Mouse (Mus musculus): ENCODE measurements at regions not wholly inside any gene's neighbourhood (a gene's known extent, or its start where the extent isn't known, plus 50 kb on each side); places are given as distances from the start of the nearest gene placed in this dataset.

GRCm38 (mm10) chr13:71461552-71461951 is 502.0 kb downstream of the Irx1 start:
- Histone ChIP-seq H3K4me3 (ENCODE audit: low read length) (no peak overlapping the region), H3K9ac (ENCODE audit: low read depth, low read length) (no peak overlapping the region), H3K4me1 (ENCODE audit: control insufficient read depth, insufficient read depth, low read length) (no peaks in the 10 kb centered on the region), H3K9me3 (ENCODE audit: control insufficient read depth, low read length) (no peaks in the 10 kb centered on the region), H3K27me3 (ENCODE audit: control insufficient read depth, insufficient read depth, low read length) (peaks cover 57% of the 10 kb centered on the region), H3K36me3 (ENCODE audit: control insufficient read depth, insufficient read depth, low read length) (no peaks in the 10 kb centered on the region), H3K4me2 (replicated peaks; ENCODE audit: low read depth, low read length) (no peak overlapping the region), H3K27ac (ENCODE audit: low read depth, low read length) (no peak overlapping the region)
- ATAC-seq (ENCODE audit: low FRiP score, low TSS enrichment): no peak
- 45% methylated on average over 3 of the region's 3 CpGs for WGBS

DNA sequence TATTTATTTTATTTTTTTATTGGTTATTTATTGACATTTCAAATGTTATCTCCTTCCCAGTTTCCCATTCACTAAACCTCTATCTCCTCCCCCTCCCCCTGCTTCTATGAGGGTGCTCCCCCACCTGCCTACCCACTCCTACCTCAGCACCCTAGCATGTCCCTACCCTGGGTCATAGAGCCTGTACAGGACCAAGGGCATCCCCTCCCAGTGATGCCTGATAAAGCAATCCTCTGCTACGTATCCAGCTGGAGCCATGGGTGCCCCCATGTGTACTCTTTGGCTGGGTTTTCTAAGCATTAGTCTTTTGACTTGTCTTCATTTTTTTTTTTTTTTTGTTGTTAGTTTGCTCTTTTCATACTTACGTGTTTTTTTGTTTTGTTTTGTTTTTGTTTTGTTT is 502.9 kb downstream of the Irx1 start:
- Histone ChIP-seq H3K27ac (ENCODE audit: low read depth, low read length) (no peak overlapping the region), H3K4me3 (ENCODE audit: low read length) (no peak overlapping the region), H3K9ac (ENCODE audit: low read depth, low read length) (no peak overlapping the region), H3K9me3 (ENCODE audit: control insufficient read depth, low read length) (no peaks in the 10 kb centered on the region), H3K36me3 (ENCODE audit: control insufficient read depth, insufficient read depth, low read length) (no peaks in the 10 kb centered on the region), H3K27me3 (ENCODE audit: control insufficient read depth, insufficient read depth, low read length) (peaks cover 63% of the 10 kb centered on the region), H3K4me1 (ENCODE audit: control insufficient read depth, insufficient read depth, low read length) (no peaks in the 10 kb centered on the region), H3K4me2 (replicated peaks; ENCODE audit: low read depth, low read length) (no peak overlapping the region)
- WGBS: 81% methylated on average over 2 of the region's 2 CpGs
- no peak for ATAC-seq (ENCODE audit: low FRiP score, low TSS enrichment)

- no peak overlapping the region for H3K4me3 ChIP-seq (ENCODE audit: low read length)
- H3K36me3 ChIP-seq (ENCODE audit: control insufficient read depth, insufficient read depth, low read length): no peaks in the 10 kb centered on the region
- no peak for ATAC-seq (ENCODE audit: low FRiP score, low TSS enrichment)
- H3K9me3 ChIP-seq (ENCODE audit: control insufficient read depth, low read length): no peaks in the 10 kb centered on the region
- no peak overlapping the region for H3K27ac ChIP-seq (ENCODE audit: low read depth, low read length)
- no peak overlapping the region for H3K4me2 ChIP-seq (replicated peaks; ENCODE audit: low read depth, low read length)
- no peaks in the 10 kb centered on the region for H3K4me1 ChIP-seq (ENCODE audit: control insufficient read depth, insufficient read depth, low read length)
- WGBS: 19% methylated on average over 9 of the region's 9 CpGs
- H3K9ac ChIP-seq (ENCODE audit: low read depth, low read length): no peak overlapping the region
- peaks cover 68% of the 10 kb centered on the region for H3K27me3 ChIP-seq (ENCODE audit: control insufficient read depth, insufficient read depth, low read length)
Observed at GRCm38 (mm10) chr13:71460097-71460496, 503.4 kb downstream of the Irx1 start.

GRCm38 (mm10) chr13:71459022-71459536 is 504.4 kb downstream of the Irx1 start:
- no peak overlapping the region for H3K4me3 ChIP-seq (ENCODE audit: low read length)
- 35% methylated on average over 11 of the region's 11 CpGs for WGBS

GRCm38 (mm10) chr13:71458061-71458935 is 505.2 kb downstream of the Irx1 start:
- ATAC-seq (ENCODE audit: low FRiP score, low TSS enrichment): peak; percentile 83
- H3K36me3 ChIP-seq (ENCODE audit: control insufficient read depth, insufficient read depth, low read length): no peaks in the 10 kb centered on the region
- 3% methylated on average over 25 of the region's 25 CpGs for WGBS
- no peak overlapping the region for H3K27ac ChIP-seq (ENCODE audit: low read depth, low read length)
- H3K9me3 ChIP-seq (ENCODE audit: control insufficient read depth, low read length): no peaks in the 10 kb centered on the region
- peak overlapping the region; percentile 30; the same call in 1 of the 2 replicates for H3K4me2 ChIP-seq (replicated peaks; ENCODE audit: low read depth, low read length)
- peaks cover 75% of the 10 kb centered on the region for H3K27me3 ChIP-seq (ENCODE audit: control insufficient read depth, insufficient read depth, low read length)
- H3K4me1 ChIP-seq (ENCODE audit: control insufficient read depth, insufficient read depth, low read length): no peaks in the 10 kb centered on the region
- no peak overlapping the region for H3K9ac ChIP-seq (ENCODE audit: low read depth, low read length)
- H3K4me3 ChIP-seq (ENCODE audit: low read length): peak overlapping the region; percentile 6; the same call in 1 of the 2 replicates

More at GRCm38 (mm10) chr13:71459022-71459536, 504.4 kb downstream of the Irx1 start:
- Histone ChIP-seq H3K4me1 (ENCODE audit: control insufficient read depth, insufficient read depth, low read length) (no peaks in the 10 kb centered on the region), H3K4me2 (replicated peaks; ENCODE audit: low read depth, low read length) (no peak overlapping the region), H3K27ac (ENCODE audit: low read depth, low read length) (no peak overlapping the region), H3K9ac (ENCODE audit: low read depth, low read length) (no peak overlapping the region), H3K27me3 (ENCODE audit: control insufficient read depth, insufficient read depth, low read length) (peaks cover 76% of the 10 kb centered on the region), H3K36me3 (ENCODE audit: control insufficient read depth, insufficient read depth, low read length) (no peaks in the 10 kb centered on the region), H3K9me3 (ENCODE audit: control insufficient read depth, low read length) (no peaks in the 10 kb centered on the region)
- ATAC-seq (ENCODE audit: low FRiP score, low TSS enrichment): no peak

DNA sequence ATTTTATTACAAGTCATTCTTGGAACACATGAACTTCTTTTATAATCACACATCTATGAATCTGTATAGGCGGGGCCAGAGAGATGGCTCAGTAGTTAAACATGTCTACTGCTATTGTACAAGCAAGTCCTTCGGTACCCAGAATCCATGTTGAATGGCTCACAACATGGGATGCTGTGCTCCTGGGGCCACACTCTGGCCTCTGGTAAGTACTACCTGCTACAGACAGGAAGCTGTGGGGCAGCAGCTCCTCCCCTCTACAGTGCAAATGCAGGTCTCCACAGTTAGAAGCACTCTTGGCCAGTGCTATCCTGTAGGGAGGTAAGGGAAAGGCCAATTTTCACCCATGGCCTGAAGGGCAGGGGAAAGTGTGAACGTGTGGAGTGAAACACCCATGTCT is 506.0 kb downstream of the Irx1 start:
- 81% methylated on average over 3 of the region's 3 CpGs for WGBS
- Histone ChIP-seq H3K27me3 (ENCODE audit: control insufficient read depth, insufficient read depth, low read length) (peaks cover 67% of the 10 kb centered on the region), H3K4me3 (ENCODE audit: low read length) (no peak overlapping the region), H3K9ac (ENCODE audit: low read depth, low read length) (no peak overlapping the region), H3K27ac (ENCODE audit: low read depth, low read length) (no peak overlapping the region), H3K9me3 (ENCODE audit: control insufficient read depth, low read length) (no peaks in the 10 kb centered on the region), H3K4me1 (ENCODE audit: control insufficient read depth, insufficient read depth, low read length) (no peaks in the 10 kb centered on the region), H3K36me3 (ENCODE audit: control insufficient read depth, insufficient read depth, low read length) (no peaks in the 10 kb centered on the region), H3K4me2 (replicated peaks; ENCODE audit: low read depth, low read length) (no peak overlapping the region)
- ATAC-seq (ENCODE audit: low FRiP score, low TSS enrichment): no peak

- H3K36me3 ChIP-seq (ENCODE audit: control insufficient read depth, insufficient read depth, low read length): no peaks in the 10 kb centered on the region
- H3K27me3 ChIP-seq (ENCODE audit: control insufficient read depth, insufficient read depth, low read length): peaks cover 34% of the 10 kb centered on the region
- 87% methylated on average over 5 of the region's 5 CpGs for WGBS
- no peak overlapping the region for H3K27ac ChIP-seq (ENCODE audit: low read depth, low read length)
- H3K4me1 ChIP-seq (ENCODE audit: control insufficient read depth, insufficient read depth, low read length): no peaks in the 10 kb centered on the region
- H3K9me3 ChIP-seq (ENCODE audit: control insufficient read depth, low read length): no peaks in the 10 kb centered on the region
- H3K4me3 ChIP-seq (ENCODE audit: low read length): no peak overlapping the region
- no peak for ATAC-seq (ENCODE audit: low FRiP score, low TSS enrichment)
- H3K4me2 ChIP-seq (replicated peaks; ENCODE audit: low read depth, low read length): no peak overlapping the region
- no peak overlapping the region for H3K9ac ChIP-seq (ENCODE audit: low read depth, low read length)
Observed at GRCm38 (mm10) chr13:71452258-71452657, 511.3 kb downstream of the Irx1 start.

DNA sequence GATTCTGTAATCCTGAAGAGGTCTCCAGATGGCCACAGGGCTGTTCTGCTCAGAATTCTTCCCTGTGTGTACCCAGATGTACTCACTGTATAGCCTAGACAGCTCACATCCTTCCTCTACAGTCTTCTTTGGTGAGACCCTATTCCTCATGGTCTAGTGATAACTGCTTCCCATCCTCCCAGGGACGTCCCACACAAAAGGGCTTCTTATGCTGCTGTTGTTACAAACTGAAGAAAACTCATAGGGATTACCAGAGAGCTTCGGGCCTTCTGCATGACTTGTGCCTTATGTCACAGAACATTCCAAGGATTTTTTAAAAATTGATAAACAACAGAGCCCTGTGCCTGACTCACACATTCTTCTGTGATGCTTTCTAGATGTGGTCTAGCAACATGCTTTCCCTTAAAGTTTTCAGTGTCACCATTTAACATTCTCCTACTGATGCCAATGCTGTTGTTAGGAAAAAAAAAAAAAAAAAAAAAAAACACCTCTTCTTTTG is 525.9 kb downstream of the Irx1 start:
- H3K36me3 ChIP-seq (ENCODE audit: control insufficient read depth, insufficient read depth, low read length): no peaks in the 10 kb centered on the region
- H3K4me1 ChIP-seq (ENCODE audit: control insufficient read depth, insufficient read depth, low read length): no peaks in the 10 kb centered on the region
- no peaks in the 10 kb centered on the region for H3K9me3 ChIP-seq (ENCODE audit: control insufficient read depth, low read length)
- no peak overlapping the region for H3K27ac ChIP-seq (ENCODE audit: low read depth, low read length)
- H3K9ac ChIP-seq (ENCODE audit: low read depth, low read length): no peak overlapping the region
- H3K27me3 ChIP-seq (ENCODE audit: control insufficient read depth, insufficient read depth, low read length): no peaks in the 10 kb centered on the region
- H3K4me2 ChIP-seq (replicated peaks; ENCODE audit: low read depth, low read length): no peak overlapping the region
- WGBS: 83% methylated on average over 2 of the region's 2 CpGs
- no peak for ATAC-seq (ENCODE audit: low FRiP score, low TSS enrichment)
- no peak overlapping the region for H3K4me3 ChIP-seq (ENCODE audit: low read length)
